Mouse (Mus musculus): ENCODE results near the gene Mutyh. TPM values are rescaled to one million over a fixed set of nuclear protein-coding genes. Genes with fewer than 3 reads are reported as not detected.

Mutyh gene
- polyA plus RNA-seq (2012; rRNA removed; ENCODE audit: low replicate concordance) = 3.7 and 4.4 TPM in 2 replicates

DNA sequence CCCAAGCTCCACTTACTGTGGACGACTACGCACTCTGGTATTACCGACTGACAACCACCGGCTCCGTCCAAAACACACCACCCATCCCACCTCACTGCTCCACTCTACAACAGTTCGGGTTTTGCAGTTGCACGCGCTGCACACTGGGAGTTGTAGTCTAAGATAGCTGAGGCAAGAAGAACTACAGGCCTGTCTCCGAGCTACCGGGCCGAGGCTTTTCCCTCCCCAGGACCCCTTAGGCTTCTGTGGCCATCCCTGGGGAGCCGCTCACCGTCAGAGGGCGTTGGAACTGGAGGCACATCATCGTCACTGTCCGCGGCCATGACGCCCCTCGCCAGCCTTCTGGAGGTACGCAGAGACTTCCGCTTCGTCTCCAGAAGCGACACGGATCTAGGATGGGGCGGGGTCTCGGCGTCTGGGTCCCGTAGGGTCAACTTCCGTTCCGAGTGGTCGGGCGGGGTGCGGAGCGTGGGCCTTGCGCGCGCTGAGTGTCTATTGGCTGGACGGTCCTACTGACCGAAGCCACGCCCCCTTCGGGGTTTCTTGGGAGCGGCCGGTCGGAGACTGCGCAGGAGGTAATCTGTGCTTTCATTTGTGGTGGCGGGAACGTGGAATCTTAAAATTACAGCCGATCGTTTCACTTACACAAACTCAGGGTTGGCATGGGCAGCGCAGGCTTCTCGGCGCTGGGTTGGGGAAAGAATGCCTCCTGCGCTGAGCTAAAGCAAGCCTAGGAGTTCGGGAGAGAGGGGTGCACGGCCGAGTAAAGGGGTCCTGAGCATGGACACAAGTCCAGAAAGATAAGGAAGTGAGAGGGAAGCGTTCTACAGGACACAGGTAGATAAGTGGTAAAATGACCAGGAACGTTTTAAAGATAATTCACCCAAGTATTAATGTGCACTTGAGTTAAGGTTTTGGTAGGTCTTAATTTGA lies at the start of gene Mutyh, which contains the start of gene Toe1:
TSS of gene Mutyh (plus strand) at position 527 of the 933 bp plus-strand sequence.
TSS of gene Toe1 (minus strand) at position 444 of the 933 bp plus-strand sequence.

DNA sequence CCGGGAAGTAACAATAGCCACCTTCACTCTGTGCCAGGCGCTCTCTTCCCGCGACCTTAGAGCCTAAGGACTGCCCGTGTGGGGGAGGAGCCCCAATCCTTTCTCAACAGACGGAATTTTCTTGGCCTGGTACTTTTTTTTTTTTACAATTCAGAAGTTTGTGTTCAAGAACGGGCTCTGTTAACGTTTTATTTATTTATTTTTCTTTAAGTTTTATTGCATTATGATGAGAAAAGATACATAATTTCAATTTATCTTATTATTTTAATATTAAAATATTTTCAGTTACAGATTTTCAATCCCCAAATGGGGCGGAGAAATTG lies 14.1 kb downstream of the Mutyh start, which contains the start of gene Hpdl:
TSS of gene Hpdl (minus strand) at position 14 of the 323 bp plus-strand sequence.

Other genes with a start within 250 kb of the Mutyh start
- 3.9 and 5.9 TPM in 2 replicates for gene Ccdc17, start 211.1 kb upstream of the Mutyh start, polyA plus RNA-seq (2012; rRNA removed; ENCODE audit: low replicate concordance)
- 0.38 and 2.5 TPM in 2 replicates for gene Nasp, start 179.8 kb upstream of the Mutyh start, polyA plus RNA-seq (2012; rRNA removed; ENCODE audit: low replicate concordance)
- gene Akr1a1, start 156.0 kb upstream of the Mutyh start, polyA plus RNA-seq (2012; rRNA removed; ENCODE audit: low replicate concordance) = 553 and 797 TPM in 2 replicates
- gene Prdx1, start 122.2 kb upstream of the Mutyh start, polyA plus RNA-seq (2012; rRNA removed; ENCODE audit: low replicate concordance) = 49.2 and 53.2 TPM in 2 replicates
- gene Mmachc, start 99.3 kb upstream of the Mutyh start, polyA plus RNA-seq (2012; rRNA removed; ENCODE audit: low replicate concordance) = 1.7 and 5.1 TPM in 2 replicates
- 7.8 and 9.1 TPM in 2 replicates for gene Ccdc163, start 99.2 kb upstream of the Mutyh start, polyA plus RNA-seq (2012; rRNA removed; ENCODE audit: low replicate concordance)
- 6.9 and 20.8 TPM in 2 replicates for gene Tesk2, start 86.8 kb upstream of the Mutyh start, polyA plus RNA-seq (2012; rRNA removed; ENCODE audit: low replicate concordance)
- gene Toe1, start 83 bp upstream of the Mutyh start, polyA plus RNA-seq (2012; rRNA removed; ENCODE audit: low replicate concordance) = 8.2 and 9.2 TPM in 2 replicates
- 7.3 and 8.6 TPM in 2 replicates for gene Hpdl, start 14.0 kb downstream of the Mutyh start, polyA plus RNA-seq (2012; rRNA removed; ENCODE audit: low replicate concordance)
- 6.3 and 9.9 TPM in 2 replicates for gene Zswim5, start 69.7 kb downstream of the Mutyh start, polyA plus RNA-seq (2012; rRNA removed; ENCODE audit: low replicate concordance)
- 24.4 and 29.2 TPM in 2 replicates for gene Urod, start 186.7 kb downstream of the Mutyh start, polyA plus RNA-seq (2012; rRNA removed; ENCODE audit: low replicate concordance)
- 232 and 236 TPM in 2 replicates for gene Hectd3, start 187.6 kb downstream of the Mutyh start, polyA plus RNA-seq (2012; rRNA removed; ENCODE audit: low replicate concordance)
- 0.50 and 0.83 TPM in 2 replicates for gene Eif2b3, start 211.7 kb downstream of the Mutyh start, polyA plus RNA-seq (2012; rRNA removed; ENCODE audit: low replicate concordance)